Mouse (Mus musculus) hindbrain, embryonic 11.5 days (tissue): Measurements from ENCODE around the gene Lrfn2. TPM values are rescaled to one million over a fixed set of nuclear protein-coding genes. Genes with fewer than 3 reads are reported as not detected.

Source experiments
- ATAC-seq: fragments of 200-750 bp; cut with Nextera tagmentation; 2 replicates; pipeline ENCODE4 v1.8.0; 2017; ENCODE audit warnings: mild to moderate bottlenecking, moderate TSS enrichment, moderate library complexity; ENCODE audit not compliant: low FRiP score
- DNase-seq: peaks from one replicate; pipeline ENCODE4 v3.0.0-alpha.2; 2015; ENCODE audit warnings: low spot score
- H3K27ac ChIP-seq: fragments of 300-500 bp; sonication (generic); 2 replicates; pipeline ENCODE4 v1.5.1; 2014; ENCODE audit warnings: mild to moderate bottlenecking, low read depth, low read length
- H3K27me3 ChIP-seq: fragments of 300-500 bp; sonication (generic); 2 replicates; pipeline ENCODE4 v1.6.1; 2014; ENCODE audit warnings: mild to moderate bottlenecking, low read length, moderate library complexity, mixed read lengths; ENCODE audit not compliant: control insufficient read depth, insufficient read depth
- H3K36me3 ChIP-seq: fragments of 300-500 bp; sonication (generic); 2 replicates; pipeline ENCODE4 v1.6.1; 2014; ENCODE audit warnings: mild to moderate bottlenecking, low read length, moderate library complexity, mixed read lengths; ENCODE audit not compliant: control insufficient read depth, insufficient read depth
- H3K4me1 ChIP-seq: fragments of 300-500 bp; sonication (generic); replicated peaks from 2 replicates; pipeline ENCODE4 v1.6.1; 2014; ENCODE audit warnings: low read length, mixed read lengths; ENCODE audit not compliant: control insufficient read depth, insufficient read depth
- H3K4me2 ChIP-seq: fragments of 300-500 bp; sonication (generic); replicated peaks from 2 replicates; pipeline ENCODE4 v1.6.1; 2014; ENCODE audit warnings: mild to moderate bottlenecking, low read depth, low read length
- H3K4me3 ChIP-seq: fragments of 300-500 bp; sonication (generic); 2 replicates; pipeline ENCODE4 v1.5.1; 2014; ENCODE audit warnings: low read depth, low read length
- H3K9ac ChIP-seq: fragments of 300-500 bp; sonication (generic); 2 replicates; pipeline ENCODE4 v1.6.1; 2014; ENCODE audit warnings: low read depth, low read length
- H3K9me3 ChIP-seq: fragments of 300-500 bp; sonication (generic); 2 replicates; pipeline ENCODE4 v1.6.1; 2016; ENCODE audit warnings: low read length; ENCODE audit not compliant: control insufficient read depth
- WGBS: fragments of 180-500 bp; shearing (Covaris S2); extraction: QIAGEN DNeasy Blood & Tissue Kit; methylation state at CpG from one replicate; pipeline ENCODE4 v1.1.7; 2014; 5-methylcytosine and 5-hydroxymethylcytosine counted together
- polyA plus RNA-seq: library from polyadenylated mRNA; unstranded; fragments of >200 nt; fragmentation: Nextera tagmentation; extraction: Ambion mirVana; gene quantifications from 2 replicates; pipeline ENCODE4 v1.2.1, GENCODE M21; 2014

Gene Lrfn2
- polyA plus RNA-seq, 1 experiment from 2014 or later: 0.19 TPM

DNA sequence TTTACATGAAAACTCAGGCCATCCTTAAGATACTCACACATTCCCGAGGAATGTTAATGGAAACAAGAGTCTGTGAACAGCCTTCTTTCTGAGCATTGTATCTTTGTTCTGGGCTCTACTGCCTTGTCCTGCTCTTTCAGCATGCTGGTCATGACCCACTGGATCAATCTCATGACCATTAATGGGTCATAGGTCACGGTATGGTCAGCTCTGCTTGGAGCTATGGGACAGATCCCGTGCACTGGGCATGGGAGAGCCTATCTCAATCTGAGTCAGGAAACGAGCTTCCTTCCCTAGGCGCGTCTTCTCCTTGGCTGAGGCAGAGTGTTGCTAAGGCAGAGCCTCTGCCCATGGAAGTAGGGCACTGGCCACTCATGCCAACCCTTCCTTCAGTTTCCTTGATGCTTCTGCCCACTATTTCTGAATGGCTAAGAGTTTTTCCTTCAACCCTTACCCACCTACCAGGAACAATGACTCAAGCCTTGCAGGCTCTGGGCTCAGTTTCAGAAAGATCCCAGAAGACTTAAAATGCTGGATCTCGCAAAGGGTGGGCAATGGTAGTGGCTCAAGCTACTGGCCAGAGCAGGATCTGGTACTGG, 24.0 kb downstream of the Lrfn2 start:
- Histone ChIP-seq H3K4me2 (no peak overlapping the region), H3K9ac (no peak overlapping the region), H3K27me3 (no peaks in the 10 kb centered on the region), H3K27ac (no peak overlapping the region), H3K4me1 (no peaks in the 10 kb centered on the region), H3K4me3 (no peak overlapping the region), H3K9me3 (no peaks in the 10 kb centered on the region), H3K36me3 (no peaks in the 10 kb centered on the region)
- DNase-seq (no peak), ATAC-seq (no peak)
- 72% methylated on average over 7 of the region's 7 CpGs for WGBS

DNA sequence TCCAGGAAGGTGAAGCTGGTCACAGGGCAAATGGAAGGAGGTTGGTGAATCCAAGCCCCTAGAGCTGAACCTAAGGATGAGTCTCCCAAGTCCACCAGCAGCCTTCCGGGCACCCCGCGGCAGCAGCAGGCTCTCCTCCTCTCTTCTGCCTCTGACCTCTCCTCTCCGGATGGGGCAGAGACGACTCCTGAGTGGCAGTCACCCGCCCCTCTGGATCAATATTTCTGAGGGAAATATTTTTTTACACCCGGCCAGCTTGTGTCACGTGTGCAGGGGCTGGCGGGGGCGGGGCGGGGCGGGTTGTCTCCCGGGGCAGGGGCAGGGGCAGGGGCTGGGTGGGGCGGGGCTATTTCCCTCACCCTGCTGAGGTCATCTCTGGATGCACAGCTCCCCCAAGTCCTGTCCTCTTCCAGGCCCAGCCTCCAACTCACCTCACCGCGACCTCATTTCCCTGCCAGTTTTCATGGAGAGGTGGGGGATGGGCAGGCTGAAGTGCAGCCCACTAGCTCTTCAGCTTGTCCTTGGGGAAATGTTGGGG, 28.1 kb downstream of the Lrfn2 start:
- no peak overlapping the region for H3K4me3 ChIP-seq
- peak; percentile 90 for ATAC-seq
- peak; percentile 71 for DNase-seq
- peak overlapping the region; percentile 17 for H3K4me2 ChIP-seq
- H3K27me3 ChIP-seq: no peaks in the 10 kb centered on the region
- H3K27ac ChIP-seq: no peak overlapping the region
- WGBS: 2% methylated on average over 15 of the region's 16 CpGs
- H3K9me3 ChIP-seq: no peaks in the 10 kb centered on the region
- no peaks in the 10 kb centered on the region for H3K4me1 ChIP-seq
- H3K9ac ChIP-seq: no peak overlapping the region
- no peaks in the 10 kb centered on the region for H3K36me3 ChIP-seq

- WGBS: 55% methylated on average over 3 of the region's 3 CpGs
- no peaks in the 10 kb centered on the region for H3K36me3 ChIP-seq
These were observed 30.5 kb downstream of the Lrfn2 start for GRCm38 (mm10) chr17:48962646-48963045.

GRCm38 (mm10) chr17:48963740-48964139, 31.6 kb downstream of the Lrfn2 start:
- DNase-seq: no peak
- Histone ChIP-seq H3K4me1 (no peaks in the 10 kb centered on the region), H3K27ac (no peak overlapping the region), H3K4me2 (no peak overlapping the region), H3K9ac (no peak overlapping the region), H3K9me3 (no peaks in the 10 kb centered on the region), H3K36me3 (no peaks in the 10 kb centered on the region), H3K4me3 (no peak overlapping the region), H3K27me3 (no peaks in the 10 kb centered on the region)
- 80% methylated on average over 9 of the region's 9 CpGs for WGBS
- ATAC-seq: no peak

More at GRCm38 (mm10) chr17:48962646-48963045, 30.5 kb downstream of the Lrfn2 start:
- no peak overlapping the region for H3K4me3 ChIP-seq
- no peaks in the 10 kb centered on the region for H3K27me3 ChIP-seq
- no peaks in the 10 kb centered on the region for H3K4me1 ChIP-seq
- no peaks in the 10 kb centered on the region for H3K9me3 ChIP-seq
- no peak for DNase-seq
- H3K27ac ChIP-seq: no peak overlapping the region
- no peak overlapping the region for H3K9ac ChIP-seq
- ATAC-seq: no peak
- no peak overlapping the region for H3K4me2 ChIP-seq

GRCm38 (mm10) chr17:48968304-48968703, 36.1 kb downstream of the Lrfn2 start:
- H3K36me3 ChIP-seq: no peaks in the 10 kb centered on the region
- no peak overlapping the region for H3K27ac ChIP-seq
- no peaks in the 10 kb centered on the region for H3K27me3 ChIP-seq
- WGBS: 90% methylated on average over 13 of the region's 13 CpGs
- H3K4me2 ChIP-seq: no peak overlapping the region
- no peaks in the 10 kb centered on the region; the same call in 1 of the 2 replicates for H3K4me1 ChIP-seq
- ATAC-seq (no peak), DNase-seq (no peak)
- no peak overlapping the region for H3K4me3 ChIP-seq
- H3K9ac ChIP-seq: no peak overlapping the region
- H3K9me3 ChIP-seq: no peaks in the 10 kb centered on the region

GRCm38 (mm10) chr17:48971296-48971695, 39.1 kb downstream of the Lrfn2 start:
- DNase-seq: no peak
- Histone ChIP-seq H3K4me1 (peaks cover 2% of the 10 kb centered on the region; the same call in 1 of the 2 replicates), H3K36me3 (no peaks in the 10 kb centered on the region), H3K9ac (no peak overlapping the region), H3K27me3 (no peaks in the 10 kb centered on the region), H3K4me2 (no peak overlapping the region), H3K27ac (no peak overlapping the region), H3K9me3 (no peaks in the 10 kb centered on the region), H3K4me3 (no peak overlapping the region)
- 85% methylated on average over 10 of the region's 10 CpGs for WGBS
- no peak for ATAC-seq

- H3K27ac ChIP-seq: no peak overlapping the region
- H3K9me3 ChIP-seq: no peaks in the 10 kb centered on the region
- H3K36me3 ChIP-seq: no peaks in the 10 kb centered on the region
- H3K27me3 ChIP-seq: no peaks in the 10 kb centered on the region
- 33% methylated on average over 6 of the region's 6 CpGs for WGBS
- no peak overlapping the region for H3K4me3 ChIP-seq
- ATAC-seq (no peak), DNase-seq (no peak)
- peaks cover 2% of the 10 kb centered on the region; the same call in 1 of the 2 replicates for H3K4me1 ChIP-seq
- no peak overlapping the region for H3K9ac ChIP-seq
- H3K4me2 ChIP-seq: no peak overlapping the region
These were observed 40.7 kb downstream of the Lrfn2 start for GRCm38 (mm10) chr17:48972866-48973265.

GRCm38 (mm10) chr17:48973394-48973793, 41.2 kb downstream of the Lrfn2 start:
- H3K4me1 ChIP-seq: peaks cover 2% of the 10 kb centered on the region; the same call in 1 of the 2 replicates
- no peaks in the 10 kb centered on the region for H3K27me3 ChIP-seq
- WGBS: 12% methylated on average over 3 of the region's 3 CpGs
- H3K27ac ChIP-seq: no peak overlapping the region
- no peak for ATAC-seq
- H3K9ac ChIP-seq: no peak overlapping the region
- H3K36me3 ChIP-seq: no peaks in the 10 kb centered on the region
- no peak for DNase-seq
- no peak overlapping the region for H3K4me2 ChIP-seq
- no peak overlapping the region for H3K4me3 ChIP-seq
- no peaks in the 10 kb centered on the region for H3K9me3 ChIP-seq

DNA sequence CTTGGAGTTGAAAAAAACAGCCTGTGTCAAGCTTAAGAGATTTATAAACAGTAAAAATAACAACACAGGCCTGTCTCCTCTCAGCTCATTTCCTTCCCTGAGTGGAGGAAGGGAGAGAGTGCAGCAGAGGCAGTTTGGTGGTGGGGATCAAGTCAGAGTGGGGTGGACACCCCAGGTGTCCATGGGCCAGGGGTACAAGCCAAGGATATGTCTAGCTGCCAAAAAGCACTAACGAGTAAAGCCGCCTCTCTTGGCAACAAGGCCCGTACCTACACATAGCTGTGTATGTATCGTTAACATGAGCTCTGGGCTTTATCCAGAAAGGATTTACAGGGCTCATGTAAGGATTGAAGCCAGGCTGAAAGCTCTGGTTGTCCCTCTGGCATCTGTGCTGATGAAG, 42.9 kb downstream of the Lrfn2 start:
- DNase-seq: no peak
- no peak for ATAC-seq
- no peak overlapping the region for H3K4me2 ChIP-seq
- H3K9me3 ChIP-seq: no peaks in the 10 kb centered on the region
- no peak overlapping the region for H3K27ac ChIP-seq
- H3K27me3 ChIP-seq: no peaks in the 10 kb centered on the region
- no peak overlapping the region for H3K4me3 ChIP-seq
- H3K4me1 ChIP-seq: peaks cover 2% of the 10 kb centered on the region; the same call in 1 of the 2 replicates
- 74% methylated on average over 4 of the region's 4 CpGs for WGBS
- no peaks in the 10 kb centered on the region for H3K36me3 ChIP-seq
- no peak overlapping the region for H3K9ac ChIP-seq
